Mouse (Mus musculus) thymus, postnatal 36 days (tissue): ENCODE measurements around the gene Alas2.

Experiments
- DNase-seq, 2 experiments: peaks; one replicate each; pipeline ENCODE4 v3.0.0; 2022; ENCODE audit warnings: mixed read lengths in 2 of 2

Alas2 gene

GRCm38 (mm10) chrX:150547239-150547638 is at the start of gene Alas2:
Gene Alas2 (plus strand): TSS chrX:150547375.
- DNase-seq = no peak

DNA sequence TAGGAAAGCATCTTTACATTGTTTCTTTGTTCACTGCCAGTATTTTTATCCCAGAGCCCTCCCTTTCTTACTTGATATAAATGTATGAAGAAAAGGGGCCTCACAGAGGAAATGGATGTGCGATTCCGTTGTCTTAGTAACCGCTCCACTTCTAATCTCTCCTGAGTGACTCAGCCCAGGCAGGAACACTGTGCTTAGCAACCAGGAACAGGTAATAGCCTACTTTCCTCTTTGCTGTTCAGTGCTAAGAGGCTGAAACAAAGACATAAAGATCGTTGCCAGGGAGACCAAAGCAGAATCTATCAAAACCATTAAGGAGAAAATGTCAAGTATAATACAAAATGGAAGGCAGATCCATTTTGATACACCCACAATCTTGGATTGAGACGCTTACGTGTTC is 38.5 kb upstream of the Alas2 start:
- no peak for DNase-seq

DNA sequence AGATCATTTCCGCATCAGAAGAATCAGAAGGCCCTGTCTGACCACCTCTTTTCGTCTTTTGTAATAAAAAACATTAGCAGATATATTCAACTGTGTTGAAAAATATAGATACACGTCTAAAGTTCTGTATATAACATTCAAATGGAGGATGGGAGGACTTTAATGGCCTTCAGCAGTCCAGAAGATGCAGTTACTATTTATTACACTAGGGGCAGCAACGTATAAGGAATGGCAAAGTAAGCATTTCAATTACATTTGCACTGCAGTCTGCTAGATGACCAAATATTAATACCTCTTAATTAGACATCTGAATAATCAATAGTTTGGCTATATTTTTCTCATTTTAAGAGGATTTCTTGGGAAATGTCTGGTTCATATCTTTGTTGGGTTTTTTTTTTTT is 36.5 kb upstream of the Alas2 start:
- no peak for DNase-seq

GRCm38 (mm10) chrX:150511274-150511673 is 35.9 kb upstream of the Alas2 start:
- DNase-seq = no peak

DNA sequence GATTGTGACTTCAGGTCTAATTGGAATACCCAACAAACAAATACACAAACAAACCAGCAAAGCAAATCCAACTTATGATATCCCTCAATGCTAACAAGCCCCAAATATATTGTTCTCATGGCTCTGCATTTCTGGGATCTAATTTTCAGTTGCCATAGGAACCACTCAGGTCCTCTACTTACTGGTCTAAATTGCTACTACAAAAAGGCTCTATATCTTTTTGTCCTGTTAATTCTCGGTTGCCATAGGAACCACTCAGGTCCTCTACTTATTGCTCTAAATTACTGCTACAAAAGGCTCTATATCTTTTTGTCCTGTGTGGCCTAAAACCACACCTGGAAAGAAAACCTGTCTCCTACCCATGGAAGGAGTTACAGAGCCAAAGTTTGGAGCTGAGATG is 33.0 kb upstream of the Alas2 start:
- DNase-seq = no peak

DNA sequence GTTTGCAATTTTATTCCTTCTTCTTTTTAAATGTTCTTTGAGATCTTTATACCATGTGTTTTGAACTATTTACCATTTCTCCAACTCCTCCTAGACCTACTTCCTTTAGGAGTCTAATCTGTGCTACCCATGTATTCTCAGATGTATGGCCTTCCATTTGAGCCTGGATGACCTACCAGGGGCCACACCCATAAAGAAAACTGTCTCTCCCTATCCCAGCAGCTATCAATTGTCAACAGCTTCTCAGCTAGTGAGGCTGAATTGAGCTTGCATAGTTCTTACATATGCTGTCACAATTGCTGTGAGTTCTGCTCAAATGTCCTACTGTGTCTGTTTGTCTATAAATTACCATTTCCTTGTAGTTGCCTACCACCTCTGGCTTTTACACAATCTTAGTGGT is 31.2 kb upstream of the Alas2 start:
- no peak for DNase-seq

DNA sequence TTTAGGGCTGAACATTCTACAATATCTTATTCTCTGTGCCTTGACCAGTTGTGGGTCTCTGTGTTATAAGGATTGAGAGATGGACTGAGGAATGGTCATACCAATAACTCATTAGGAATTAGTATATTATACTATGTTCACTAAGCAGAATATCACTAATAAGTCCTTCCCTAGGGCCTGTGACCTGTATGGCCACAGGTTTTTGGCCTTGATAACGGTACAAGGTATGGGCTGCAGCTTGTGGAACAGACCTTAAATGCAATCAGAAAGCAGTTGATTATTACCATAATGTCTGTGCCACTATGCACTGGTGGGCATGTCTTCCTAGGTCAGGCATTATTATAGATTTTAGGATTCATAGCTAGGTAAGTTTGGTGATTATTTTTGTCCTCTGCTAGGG is 30.7 kb upstream of the Alas2 start:
- no peak for DNase-seq

GRCm38 (mm10) chrX:150540111-150540510 is 7.1 kb upstream of the Alas2 start:
- DNase-seq = no peak

- no peak for DNase-seq
These were observed 5.5 kb upstream of the Alas2 start for GRCm38 (mm10) chrX:150541684-150542083.

DNA sequence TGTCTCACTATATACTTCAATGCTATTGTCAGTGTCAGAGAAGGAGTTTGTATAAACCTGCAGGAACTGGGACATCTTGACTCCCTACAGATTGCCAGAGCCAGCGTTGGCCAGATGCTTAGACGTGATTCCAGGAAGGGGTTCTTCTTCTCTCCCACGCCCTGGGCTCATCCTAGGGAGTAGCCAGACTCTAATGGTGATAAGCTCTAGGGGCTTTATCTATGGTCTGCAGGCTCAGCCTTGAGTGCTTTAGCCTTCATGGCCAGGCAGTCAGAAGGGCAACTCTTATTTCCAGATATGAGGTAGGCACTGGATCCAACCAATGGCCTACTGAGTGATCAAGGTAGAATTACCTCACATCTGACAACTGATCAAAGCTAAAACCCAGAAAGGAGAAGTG is 2.5 kb downstream of the Alas2 start:
- no peak for DNase-seq

- DNase-seq = no peak
These were observed 4.8 kb downstream of the Alas2 start for GRCm38 (mm10) chrX:150551986-150552385.

GRCm38 (mm10) chrX:150554032-150554431 is 6.9 kb downstream of the Alas2 start:
- DNase-seq = no peak

GRCm38 (mm10) chrX:150564644-150565357 is 17.6 kb downstream of the Alas2 start:
- DNase-seq = no peak

GRCm38 (mm10) chrX:150581921-150582320 is 34.7 kb downstream of the Alas2 start:
- no peak for DNase-seq

GRCm38 (mm10) chrX:150585116-150585515 is 37.9 kb downstream of the Alas2 start:
- no peak for DNase-seq

DNA sequence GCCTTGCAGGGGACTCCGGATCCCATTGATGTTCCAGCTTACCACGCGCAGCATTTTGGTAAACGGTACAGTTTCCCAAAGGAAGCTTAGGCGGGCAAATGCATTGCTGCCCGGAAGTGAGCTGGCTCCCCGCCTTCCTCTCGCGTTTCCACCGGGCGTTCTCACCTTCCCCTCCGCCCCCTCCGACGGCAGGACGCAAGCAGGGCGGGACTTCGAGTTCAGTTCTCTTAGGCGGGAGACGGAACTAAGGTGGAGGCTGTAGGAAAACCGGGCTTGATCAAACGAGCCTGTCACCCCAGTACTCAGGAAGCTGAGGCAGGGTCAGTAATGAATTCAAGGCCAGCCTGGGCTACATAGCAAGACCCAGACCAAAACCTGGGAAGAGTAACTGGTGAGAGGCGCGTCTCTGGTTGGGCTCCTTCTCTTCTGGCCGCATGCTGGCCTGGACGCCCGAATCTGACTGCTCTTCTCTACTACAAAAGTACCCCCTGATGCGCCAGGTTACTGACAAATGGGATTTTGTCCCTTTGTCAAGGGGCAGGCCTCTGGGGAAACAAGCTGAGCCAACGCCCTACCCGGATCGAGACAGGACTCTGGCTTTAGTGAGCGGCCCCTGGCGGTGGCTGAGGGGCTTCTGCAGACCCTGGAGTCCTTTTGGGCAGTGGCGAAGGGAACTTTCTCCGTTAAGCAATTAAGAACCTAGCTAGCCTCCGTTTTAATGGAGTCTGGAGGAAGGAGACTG is 41.0 kb downstream of the Alas2 start, which contains the start of gene Pfkfb1:
TSS of gene Pfkfb1 (plus strand) at position 207 of the 742 bp plus-strand sequence.
- DNase-seq = peak; percentile 71 to 81

- DNase-seq = no peak
These were observed 42.5 kb downstream of the Alas2 start, which contains the start of gene Apex2 for GRCm38 (mm10) chrX:150589696-150590095. Gene Apex2 (minus strand): TSS chrX:150589868.

GRCm38 (mm10) chrX:150593266-150594035 is 46.3 kb downstream of the Alas2 start:
- no peak for DNase-seq

DNA sequence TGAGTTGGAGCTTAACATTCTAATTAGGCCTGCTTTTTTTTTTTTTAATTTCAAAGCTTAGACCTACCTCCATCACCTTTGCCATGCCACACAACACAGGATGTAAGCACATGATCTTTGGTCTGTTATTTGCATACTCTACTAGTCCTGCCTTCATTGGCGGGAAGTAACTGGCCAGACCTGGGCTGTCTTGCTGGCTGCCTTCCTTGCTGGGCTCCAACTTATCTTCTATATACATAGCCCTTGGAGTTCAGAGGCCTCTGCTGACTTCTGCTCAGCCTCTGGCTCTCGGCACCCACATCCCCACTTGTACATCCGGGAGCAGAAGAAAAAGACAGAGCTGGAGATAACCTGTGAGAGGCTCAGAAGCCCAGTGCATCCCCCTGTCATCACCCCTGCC is 47.0 kb downstream of the Alas2 start:
- DNase-seq = no peak

- no peak for DNase-seq
These were observed 48.0 kb downstream of the Alas2 start for GRCm38 (mm10) chrX:150595016-150595760.

GRCm38 (mm10) chrX:150598882-150599281 is 51.7 kb downstream of the Alas2 start:
- DNase-seq = no peak
